Mouse (Mus musculus) midbrain, embryonic 13.5 days (tissue): ENCODE results near the gene Oxtr. TPM values are rescaled to one million over a fixed set of nuclear protein-coding genes. Genes with fewer than 3 reads are reported as not detected.

Experiments used
- ATAC-seq: fragments of 200-750 bp; cut with Nextera tagmentation; 2 replicates; pipeline ENCODE4 v1.8.0; 2017; ENCODE audit warnings: mild to moderate bottlenecking, moderate TSS enrichment, moderate library complexity
- H3K27ac ChIP-seq: fragments of 300-500 bp; sonication (generic); 2 replicates; pipeline ENCODE4 v1.5.1; 2015; ENCODE audit warnings: inconsistent platforms, mild to moderate bottlenecking, moderate library complexity
- H3K27me3 ChIP-seq: fragments of 300-500 bp; sonication (generic); 2 replicates; pipeline ENCODE4 v1.6.1; 2015; ENCODE audit warnings: mild to moderate bottlenecking, inconsistent platforms
- H3K36me3 ChIP-seq: fragments of 300-500 bp; sonication (generic); 2 replicates; pipeline ENCODE4 v1.6.1; 2015; ENCODE audit warnings: mild to moderate bottlenecking, inconsistent platforms
- H3K4me1 ChIP-seq: fragments of 300-500 bp; sonication (generic); replicated peaks from 2 replicates; pipeline ENCODE4 v1.6.1; 2015; ENCODE audit warnings: inconsistent platforms
- H3K4me2 ChIP-seq: fragments of 300-500 bp; sonication (generic); replicated peaks from 2 replicates; pipeline ENCODE4 v1.6.1; 2015; ENCODE audit warnings: moderate library complexity, mild to moderate bottlenecking, inconsistent platforms
- H3K4me3 ChIP-seq: fragments of 300-500 bp; sonication (generic); replicated peaks from 2 replicates; pipeline ENCODE4 v1.5.1; 2015; ENCODE audit warnings: mild to moderate bottlenecking, inconsistent platforms
- H3K9ac ChIP-seq: fragments of 300-500 bp; sonication (generic); replicated peaks from 2 replicates; pipeline ENCODE4 v1.6.1; 2015; ENCODE audit warnings: mild to moderate bottlenecking, inconsistent platforms
- H3K9me3 ChIP-seq: fragments of 300-500 bp; sonication (generic); 2 replicates; pipeline ENCODE4 v1.6.1; 2016; ENCODE audit warnings: mild to moderate bottlenecking, inconsistent platforms
- WGBS: fragments of 180-500 bp; shearing (Covaris S2); methylation state at CpG from one replicate; pipeline ENCODE4 v1.1.7; 2015; 5-methylcytosine and 5-hydroxymethylcytosine counted together
- polyA plus RNA-seq: library from polyadenylated mRNA; unstranded; fragments of >200 nt; fragmentation: Nextera tagmentation; extraction: Ambion mirVana; gene quantifications from 2 replicates; pipeline ENCODE4 v1.2.1, GENCODE M21; 2015

The Oxtr gene
- polyA plus RNA-seq, 1 experiment from 2014 or later: 0.26 TPM

GRCm38 (mm10) chr6:112484316-112484715 is 5.4 kb downstream of the Oxtr start:
- Histone ChIP-seq H3K4me2 (no peak overlapping the region), H3K9me3 (no peaks in the 10 kb centered on the region), H3K27ac (no peak overlapping the region), H3K36me3 (no peaks in the 10 kb centered on the region), H3K27me3 (peaks cover 35% of the 10 kb centered on the region), H3K4me1 (peaks cover 8% of the 10 kb centered on the region), H3K4me3 (no peak overlapping the region), H3K9ac (no peak overlapping the region)
- WGBS: 11% methylated on average over 4 of the region's 4 CpGs
- no peak for ATAC-seq

DNA sequence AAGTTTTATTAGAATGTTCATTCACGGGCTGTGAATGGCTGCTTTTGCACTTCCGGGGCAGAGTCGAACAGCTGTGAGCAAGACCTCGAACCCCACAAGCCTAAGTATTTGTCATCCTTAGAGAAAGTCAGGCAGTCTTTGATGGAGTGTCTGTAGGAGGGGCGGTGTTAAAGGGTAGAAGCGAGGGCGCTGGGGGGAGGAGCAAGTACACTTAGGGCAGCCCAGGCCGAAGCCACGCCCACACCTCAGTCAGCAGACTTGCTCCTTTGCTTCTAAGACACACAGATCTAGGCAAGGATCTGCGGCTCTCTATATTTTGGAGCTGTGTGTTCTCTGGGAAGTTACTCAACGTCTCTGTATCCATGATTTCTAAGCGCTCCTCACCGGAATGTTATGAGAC is 9.9 kb downstream of the Oxtr start:
- Histone ChIP-seq H3K4me3 (no peak overlapping the region), H3K9ac (no peak overlapping the region), H3K36me3 (no peaks in the 10 kb centered on the region), H3K9me3 (no peaks in the 10 kb centered on the region), H3K27me3 (peaks cover 4% of the 10 kb centered on the region; the same call in 1 of the 2 replicates), H3K4me1 (no peaks in the 10 kb centered on the region), H3K27ac (no peak overlapping the region), H3K4me2 (no peak overlapping the region)
- ATAC-seq: no peak
- 55% methylated on average over 13 of the region's 13 CpGs for WGBS

- 91% methylated on average over 4 of the region's 4 CpGs for WGBS
Observed at GRCm38 (mm10) chr6:112471644-112472043, 18.1 kb downstream of the Oxtr start.

DNA sequence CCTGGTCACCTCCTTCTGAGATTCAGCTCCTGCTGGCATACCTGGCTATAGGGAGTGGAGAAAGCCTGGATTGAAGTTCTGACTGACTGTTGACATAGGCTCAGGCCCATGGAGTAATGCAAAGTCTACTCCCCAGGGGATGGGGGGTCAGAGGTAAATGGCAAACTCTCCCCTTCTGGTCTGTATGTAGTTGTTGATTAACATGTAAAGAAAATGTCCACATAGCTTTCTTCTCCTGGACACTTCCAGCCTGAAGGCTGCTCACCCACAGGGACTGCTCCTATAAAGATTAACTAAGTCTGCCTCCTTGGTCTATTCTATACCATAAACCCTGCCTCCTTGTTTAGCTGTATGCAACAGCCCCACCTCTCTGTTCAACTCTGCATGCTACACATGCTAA is 23.7 kb downstream of the Oxtr start:
- Histone ChIP-seq H3K4me1 (no peaks in the 10 kb centered on the region), H3K27ac (no peak overlapping the region), H3K27me3 (no peaks in the 10 kb centered on the region), H3K4me3 (no peak overlapping the region), H3K9ac (no peak overlapping the region), H3K9me3 (no peaks in the 10 kb centered on the region), H3K4me2 (no peak overlapping the region), H3K36me3 (no peaks in the 10 kb centered on the region)
- no peak for ATAC-seq

More at GRCm38 (mm10) chr6:112471644-112472043, 18.1 kb downstream of the Oxtr start:
- no peak overlapping the region for H3K4me3 ChIP-seq
- H3K36me3 ChIP-seq: no peaks in the 10 kb centered on the region
- H3K4me2 ChIP-seq: no peak overlapping the region
- H3K27ac ChIP-seq: no peak overlapping the region
- H3K27me3 ChIP-seq: no peaks in the 10 kb centered on the region
- no peaks in the 10 kb centered on the region for H3K9me3 ChIP-seq
- no peak for ATAC-seq
- no peaks in the 10 kb centered on the region for H3K4me1 ChIP-seq
- H3K9ac ChIP-seq: no peak overlapping the region

- Histone ChIP-seq H3K27ac (no peak overlapping the region), H3K9ac (no peak overlapping the region), H3K36me3 (no peaks in the 10 kb centered on the region), H3K4me3 (no peak overlapping the region), H3K9me3 (no peaks in the 10 kb centered on the region), H3K4me1 (no peaks in the 10 kb centered on the region), H3K4me2 (no peak overlapping the region), H3K27me3 (no peaks in the 10 kb centered on the region)
- 91% methylated on average over 3 of the region's 3 CpGs for WGBS
- ATAC-seq: no peak
Observed at GRCm38 (mm10) chr6:112465441-112465840, 24.3 kb downstream of the Oxtr start.

DNA sequence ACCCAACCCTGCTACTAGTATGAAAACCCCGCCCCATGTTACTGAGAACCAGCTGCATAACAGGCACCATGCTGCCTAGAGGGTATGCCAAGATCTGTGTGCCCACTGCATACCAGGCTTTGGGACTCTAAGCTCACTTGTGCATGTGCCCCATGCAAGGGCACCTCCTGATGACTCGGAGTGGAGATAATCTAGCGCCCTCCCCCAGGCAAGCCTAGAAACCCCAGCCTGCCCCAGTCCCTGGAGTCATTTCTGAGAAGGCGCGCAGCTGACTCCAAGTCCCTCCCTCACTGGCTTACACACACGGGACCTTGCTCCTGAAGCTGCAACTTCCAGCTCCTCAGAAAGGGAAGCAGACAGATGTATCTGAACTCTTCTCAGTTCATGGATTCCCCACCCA is 26.4 kb downstream of the Oxtr start:
- Histone ChIP-seq H3K4me2 (no peak overlapping the region), H3K4me1 (no peaks in the 10 kb centered on the region), H3K4me3 (no peak overlapping the region), H3K9me3 (no peaks in the 10 kb centered on the region), H3K27me3 (no peaks in the 10 kb centered on the region), H3K27ac (no peak overlapping the region), H3K36me3 (no peaks in the 10 kb centered on the region), H3K9ac (no peak overlapping the region)
- 92% methylated on average over 6 of the region's 6 CpGs for WGBS
- no peak for ATAC-seq

DNA sequence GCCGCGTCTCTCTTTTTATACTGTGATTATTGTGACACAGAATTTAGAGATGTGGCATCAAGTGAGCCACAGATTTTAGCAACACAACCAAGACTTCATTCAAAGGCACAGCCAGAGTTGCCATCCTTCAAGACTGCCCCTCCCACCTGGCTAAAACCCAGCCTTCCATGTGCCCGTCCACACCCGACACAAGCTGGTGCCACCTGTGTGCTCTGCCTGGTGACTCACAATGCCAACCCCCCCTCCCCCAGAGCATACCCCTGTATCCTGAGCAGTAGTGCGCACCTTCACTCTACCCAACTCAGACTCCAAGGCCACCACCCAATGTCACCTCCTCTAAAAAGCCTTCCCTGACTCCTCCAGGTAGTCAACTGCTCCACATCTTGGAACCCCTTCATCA is 28.3 kb downstream of the Oxtr start:
- Histone ChIP-seq H3K9ac (no peak overlapping the region), H3K4me3 (no peak overlapping the region), H3K9me3 (no peaks in the 10 kb centered on the region), H3K4me1 (no peaks in the 10 kb centered on the region), H3K4me2 (no peak overlapping the region), H3K36me3 (no peaks in the 10 kb centered on the region), H3K27me3 (no peaks in the 10 kb centered on the region), H3K27ac (no peak overlapping the region)
- 97% methylated on average over 5 of the region's 5 CpGs for WGBS
- no peak for ATAC-seq

- Histone ChIP-seq H3K9ac (no peak within 1 kb of the TSS), H3K9me3 (no peaks in the 10 kb centered on the region), H3K36me3 (no peaks in the 10 kb centered on the region), H3K27ac (no peak within 1 kb of the TSS), H3K4me1 (no peaks in the 10 kb centered on the region), H3K4me2 (no peak within 1 kb of the TSS), H3K27me3 (no peaks in the 10 kb centered on the region), H3K4me3 (no peak within 1 kb of the TSS)
- WGBS: 81% methylated on average over 12 of the region's 12 CpGs
- ATAC-seq: no peak
Observed at GRCm38 (mm10) chr6:112459341-112459749, 30.4 kb downstream of the Oxtr start, which contains the start of gene Cav3. Cav3 (plus strand) TSS chr6:112459505.

- 92% methylated on average over 3 of the region's 3 CpGs for WGBS
- no peaks in the 10 kb centered on the region for H3K27me3 ChIP-seq
- no peaks in the 10 kb centered on the region for H3K4me1 ChIP-seq
Observed at GRCm38 (mm10) chr6:112445675-112446074, 44.1 kb downstream of the Oxtr start.

DNA sequence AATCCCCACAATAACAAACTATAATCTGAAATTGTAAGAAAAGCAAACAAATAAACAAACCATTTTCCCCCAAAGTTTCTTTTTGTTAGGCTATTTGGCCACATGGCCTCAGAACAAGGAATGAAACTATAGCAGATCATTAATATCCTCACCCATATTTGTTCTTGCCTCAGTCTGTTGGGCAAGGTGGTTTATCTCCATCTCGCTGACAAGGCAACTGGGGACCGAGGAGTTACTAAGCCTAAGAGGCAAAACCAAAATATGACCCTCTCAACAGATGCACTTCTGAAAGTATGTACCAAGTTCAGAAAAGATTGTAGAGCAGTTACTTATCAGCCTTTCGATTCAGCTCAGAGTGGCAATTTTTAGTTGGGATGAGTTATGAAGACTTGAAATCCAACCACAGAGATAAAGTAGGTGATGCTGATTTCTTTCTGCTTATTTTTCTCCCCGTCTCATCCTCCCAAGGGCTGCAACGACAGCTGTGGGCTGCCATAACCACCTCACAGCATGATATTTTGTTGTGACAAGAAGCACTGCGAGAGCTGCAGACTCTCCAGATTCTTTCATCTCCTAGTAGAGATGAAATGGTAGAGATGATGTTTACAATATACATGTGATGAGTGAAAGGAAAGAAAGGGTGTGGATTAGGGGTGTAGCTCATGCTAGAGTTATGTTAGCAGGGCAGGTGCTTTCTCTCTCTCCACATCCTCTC is 63.6 kb downstream of the Oxtr start:
- Histone ChIP-seq H3K4me2 (no peak overlapping the region), H3K4me3 (no peak overlapping the region), H3K27me3 (no peaks in the 10 kb centered on the region), H3K4me1 (no peaks in the 10 kb centered on the region), H3K9ac (no peak overlapping the region), H3K36me3 (no peaks in the 10 kb centered on the region), H3K9me3 (no peaks in the 10 kb centered on the region), H3K27ac (no peak overlapping the region)
- WGBS: 78% methylated on average over 6 of the region's 6 CpGs
- no peak for ATAC-seq

More at GRCm38 (mm10) chr6:112445675-112446074, 44.1 kb downstream of the Oxtr start:
- H3K27ac ChIP-seq: no peak overlapping the region
- H3K9ac ChIP-seq: no peak overlapping the region
- H3K9me3 ChIP-seq: no peaks in the 10 kb centered on the region
- no peak overlapping the region for H3K4me2 ChIP-seq
- no peak overlapping the region for H3K4me3 ChIP-seq
- ATAC-seq: no peak
- no peaks in the 10 kb centered on the region for H3K36me3 ChIP-seq

- H3K27me3 ChIP-seq: no peaks in the 10 kb centered on the region
- no peak overlapping the region for H3K4me2 ChIP-seq
- H3K27ac ChIP-seq: no peak overlapping the region
- 0 out of 2 replicates have a peak, but pooled peaks cover 3% of the 10 kb centered on the region for H3K9me3 ChIP-seq
- H3K4me3 ChIP-seq: no peak overlapping the region
- no peak overlapping the region for H3K9ac ChIP-seq
- no peaks in the 10 kb centered on the region for H3K4me1 ChIP-seq
- no peak for ATAC-seq
- H3K36me3 ChIP-seq: no peaks in the 10 kb centered on the region
- WGBS: 91% methylated on average over 8 of the region's 8 CpGs
Observed at GRCm38 (mm10) chr6:112423746-112424501, 65.8 kb downstream of the Oxtr start.
